Mouse (Mus musculus) liver, adult 2 months (tissue): ENCODE results near the gene Lca5.

Source experiments
- CTCF ChIP-seq: fragments of 200-500 bp; IDR thresholded peaks from 2 replicates; pipeline ENCODE4 v1.5.1; 2011; ENCODE audit warnings: low read depth, low read length, control low read depth
- POLR2A ChIP-seq: fragments of 200-500 bp; IDR thresholded peaks from 2 replicates; pipeline ENCODE4 v1.6.1; 2011; ENCODE audit warnings: low read length, control low read depth; ENCODE audit not compliant: insufficient read depth; ENCODE audit errors: extremely low read depth

- TF ChIP-seq CTCF: no peak
- TF ChIP-seq POLR2A: no peak
These were observed 48.9 kb downstream of the Lca5 start for GRCm38 (mm10) chr9:83391996-83392395.
